Mouse (Mus musculus): ENCODE results near the gene Ripor2.

Ripor2 gene

GRCm38 (mm10) chr13:24584403-24584802, 2.4 kb downstream of the Ripor2 start:
- no peak for DNase-seq (ENCODE audit: low read depth, low spot score)

GRCm38 (mm10) chr13:24584841-24585240, 2.9 kb downstream of the Ripor2 start:
- DNase-seq (ENCODE audit: low read depth, low spot score) = no peak

GRCm38 (mm10) chr13:24585369-24585768, 3.4 kb downstream of the Ripor2 start:
- DNase-seq (ENCODE audit: low read depth, low spot score) = no peak

GRCm38 (mm10) chr13:24587192-24587895, 5.4 kb downstream of the Ripor2 start:
- DNase-seq (ENCODE audit: low read depth, low spot score) = no peak

- DNase-seq (ENCODE audit: low read depth, low spot score) = no peak
Observed at GRCm38 (mm10) chr13:24588603-24589002, 6.6 kb downstream of the Ripor2 start.

GRCm38 (mm10) chr13:24591737-24592136, 9.7 kb downstream of the Ripor2 start:
- DNase-seq (ENCODE audit: low read depth, low spot score) = no peak

GRCm38 (mm10) chr13:24594303-24594702, 12.3 kb downstream of the Ripor2 start:
- DNase-seq (ENCODE audit: low read depth, low spot score) = no peak

- DNase-seq (ENCODE audit: low read depth, low spot score) = no peak
Observed at GRCm38 (mm10) chr13:24599631-24600041, 17.6 kb downstream of the Ripor2 start.

GRCm38 (mm10) chr13:24602978-24603377, 21.0 kb downstream of the Ripor2 start:
- no peak for DNase-seq (ENCODE audit: low read depth, low spot score)

- DNase-seq (ENCODE audit: low read depth, low spot score) = no peak
Observed at GRCm38 (mm10) chr13:24603591-24604009, 21.6 kb downstream of the Ripor2 start.

- no peak for DNase-seq (ENCODE audit: low read depth, low spot score)
Observed at GRCm38 (mm10) chr13:24604096-24604495, 22.1 kb downstream of the Ripor2 start.

- DNase-seq (ENCODE audit: low read depth, low spot score) = peak; percentile 34
Observed at GRCm38 (mm10) chr13:24604761-24605591, 23.0 kb downstream of the Ripor2 start.

- no peak for DNase-seq (ENCODE audit: low read depth, low spot score)
Observed at GRCm38 (mm10) chr13:24605755-24606154, 23.8 kb downstream of the Ripor2 start.

GRCm38 (mm10) chr13:24607961-24608360, 26.0 kb downstream of the Ripor2 start:
- no peak for DNase-seq (ENCODE audit: low read depth, low spot score)

- no peak for DNase-seq (ENCODE audit: low read depth, low spot score)
Observed at GRCm38 (mm10) chr13:24608709-24609108, 26.7 kb downstream of the Ripor2 start.

GRCm38 (mm10) chr13:24610883-24611282, 28.9 kb downstream of the Ripor2 start:
- DNase-seq (ENCODE audit: low read depth, low spot score) = no peak

GRCm38 (mm10) chr13:24613031-24613430, 31.0 kb downstream of the Ripor2 start:
- no peak for DNase-seq (ENCODE audit: low read depth, low spot score)

GRCm38 (mm10) chr13:24613433-24613832, 31.4 kb downstream of the Ripor2 start:
- no peak for DNase-seq (ENCODE audit: low read depth, low spot score)

- DNase-seq (ENCODE audit: low read depth, low spot score) = no peak
Observed at GRCm38 (mm10) chr13:24613927-24614780, 32.2 kb downstream of the Ripor2 start.

GRCm38 (mm10) chr13:24615921-24616565, 34.1 kb downstream of the Ripor2 start:
- DNase-seq (ENCODE audit: low read depth, low spot score) = no peak

GRCm38 (mm10) chr13:24616645-24617044, 34.7 kb downstream of the Ripor2 start:
- DNase-seq (ENCODE audit: low read depth, low spot score) = no peak
